Mouse (Mus musculus): ENCODE data around the gene Arhgef7. TPM values are rescaled to one million over a fixed set of nuclear protein-coding genes. Genes with fewer than 3 reads are reported as not detected.
A peak's percentile ranks its signal among the peaks of the same experiment; 100 is the strongest.

The Arhgef7 gene
- polyA plus RNA-seq, 1 experiment from 2014 or later = 12.6 TPM

- Histone ChIP-seq H3K27ac (replicated peaks) (no peak overlapping the region), H3K4me2 (replicated peaks; ENCODE audit: low read depth) (no peak overlapping the region), H3K9me3 (ENCODE audit: control insufficient read depth, low read length) (no peaks in the 10 kb centered on the region), H3K36me3 (ENCODE audit: control insufficient read depth, insufficient read depth, low read length) (no peaks in the 10 kb centered on the region), H3K4me3 (ENCODE audit: low read depth, low read length) (no peak overlapping the region), H3K4me1 (replicated peaks; ENCODE audit: control insufficient read depth, insufficient read depth) (no peaks in the 10 kb centered on the region), H3K27me3 (ENCODE audit: control insufficient read depth, insufficient read depth, low read length) (no peaks in the 10 kb centered on the region), H3K9ac (ENCODE audit: low read length) (no peak overlapping the region)
- ATAC-seq (ENCODE audit: low FRiP score, low TSS enrichment) (no peak), DNase-seq (ENCODE audit: low spot score) (no peak)
- TF ChIP-seq CTCF (IDR thresholded peaks at IDR 0.05; ENCODE audit: low read depth) (no peak), EP300 (optimal IDR thresholded peaks at IDR 0.05) (no peak)
- WGBS = 75% methylated on average over 2 of the region's 2 CpGs
Observed at GRCm38 (mm10) chr8:11740857-11741256, 13.3 kb downstream of the Arhgef7 start.

- H3K9ac ChIP-seq (ENCODE audit: low read length) = no peak overlapping the region
- TF ChIP-seq CTCF (IDR thresholded peaks at IDR 0.05; ENCODE audit: low read depth) = no peak
- TF ChIP-seq EP300 (optimal IDR thresholded peaks at IDR 0.05) = no peak
- H3K4me3 ChIP-seq (ENCODE audit: low read depth, low read length) = no peak overlapping the region
- no peaks in the 10 kb centered on the region for H3K36me3 ChIP-seq (ENCODE audit: control insufficient read depth, insufficient read depth, low read length)
- H3K4me2 ChIP-seq (replicated peaks; ENCODE audit: low read depth) = no peak overlapping the region
- ATAC-seq (ENCODE audit: low FRiP score, low TSS enrichment) = 0 out of 2 replicates have a peak, but pooled peaks have one; percentile 34
- no peak overlapping the region for H3K27ac ChIP-seq (replicated peaks)
- WGBS = 50% methylated on average over 10 of the region's 10 CpGs
- DNase-seq (ENCODE audit: low spot score) = no peak
- H3K4me1 ChIP-seq (replicated peaks; ENCODE audit: control insufficient read depth, insufficient read depth) = no peaks in the 10 kb centered on the region
- H3K27me3 ChIP-seq (ENCODE audit: control insufficient read depth, insufficient read depth, low read length) = no peaks in the 10 kb centered on the region
- no peaks in the 10 kb centered on the region for H3K9me3 ChIP-seq (ENCODE audit: control insufficient read depth, low read length)
Observed at GRCm38 (mm10) chr8:11743580-11743979, 16.1 kb downstream of the Arhgef7 start.

GRCm38 (mm10) chr8:11746850-11747600 is 19.5 kb downstream of the Arhgef7 start:
- H3K27ac ChIP-seq (replicated peaks) = no peak overlapping the region
- no peaks in the 10 kb centered on the region for H3K9me3 ChIP-seq (ENCODE audit: control insufficient read depth, low read length)
- no peaks in the 10 kb centered on the region for H3K36me3 ChIP-seq (ENCODE audit: control insufficient read depth, insufficient read depth, low read length)
- DNase-seq (ENCODE audit: low spot score) (no peak), ATAC-seq (ENCODE audit: low FRiP score, low TSS enrichment) (peak; percentile 38; the same call in 1 of the 2 replicates)
- H3K9ac ChIP-seq (ENCODE audit: low read length) = no peak overlapping the region
- no peak overlapping the region for H3K4me3 ChIP-seq (ENCODE audit: low read depth, low read length)
- no peaks in the 10 kb centered on the region for H3K27me3 ChIP-seq (ENCODE audit: control insufficient read depth, insufficient read depth, low read length)
- H3K4me1 ChIP-seq (replicated peaks; ENCODE audit: control insufficient read depth, insufficient read depth) = no peaks in the 10 kb centered on the region
- H3K4me2 ChIP-seq (replicated peaks; ENCODE audit: low read depth) = no peak overlapping the region
- TF ChIP-seq CTCF (IDR thresholded peaks at IDR 0.05; ENCODE audit: low read depth) (no peak), EP300 (optimal IDR thresholded peaks at IDR 0.05) (no peak)
- 56% methylated on average over 11 of the region's 11 CpGs for WGBS

GRCm38 (mm10) chr8:11749472-11749871 is 22.0 kb downstream of the Arhgef7 start:
- Histone ChIP-seq H3K27ac (replicated peaks) (no peak overlapping the region), H3K9ac (ENCODE audit: low read length) (no peak overlapping the region), H3K4me3 (ENCODE audit: low read depth, low read length) (no peak overlapping the region), H3K9me3 (ENCODE audit: control insufficient read depth, low read length) (no peaks in the 10 kb centered on the region), H3K27me3 (ENCODE audit: control insufficient read depth, insufficient read depth, low read length) (no peaks in the 10 kb centered on the region), H3K4me2 (replicated peaks; ENCODE audit: low read depth) (no peak overlapping the region), H3K36me3 (ENCODE audit: control insufficient read depth, insufficient read depth, low read length) (no peaks in the 10 kb centered on the region), H3K4me1 (replicated peaks; ENCODE audit: control insufficient read depth, insufficient read depth) (no peaks in the 10 kb centered on the region)
- WGBS = 62% methylated on average over 6 of the region's 6 CpGs
- TF ChIP-seq EP300 (optimal IDR thresholded peaks at IDR 0.05) (no peak), CTCF (IDR thresholded peaks at IDR 0.05; ENCODE audit: low read depth) (no peak)
- ATAC-seq (ENCODE audit: low FRiP score, low TSS enrichment) (no peak), DNase-seq (ENCODE audit: low spot score) (no peak)

- Histone ChIP-seq H3K9ac (ENCODE audit: low read length) (no peak overlapping the region), H3K4me2 (replicated peaks; ENCODE audit: low read depth) (no peak overlapping the region), H3K27me3 (ENCODE audit: control insufficient read depth, insufficient read depth, low read length) (no peaks in the 10 kb centered on the region), H3K27ac (replicated peaks) (no peak overlapping the region), H3K9me3 (ENCODE audit: control insufficient read depth, low read length) (no peaks in the 10 kb centered on the region), H3K4me1 (replicated peaks; ENCODE audit: control insufficient read depth, insufficient read depth) (no peaks in the 10 kb centered on the region), H3K4me3 (ENCODE audit: low read depth, low read length) (no peak overlapping the region), H3K36me3 (ENCODE audit: control insufficient read depth, insufficient read depth, low read length) (no peaks in the 10 kb centered on the region)
- 64% methylated on average over 3 of the region's 3 CpGs for WGBS
- DNase-seq (ENCODE audit: low spot score) (no peak), ATAC-seq (ENCODE audit: low FRiP score, low TSS enrichment) (no peak)
- TF ChIP-seq EP300 (optimal IDR thresholded peaks at IDR 0.05) (no peak), CTCF (IDR thresholded peaks at IDR 0.05; ENCODE audit: low read depth) (no peak)
Observed at GRCm38 (mm10) chr8:11752338-11752737, 24.8 kb downstream of the Arhgef7 start.

GRCm38 (mm10) chr8:11753155-11753941 is 25.8 kb downstream of the Arhgef7 start:
- TF ChIP-seq CTCF (IDR thresholded peaks at IDR 0.05; ENCODE audit: low read depth) (no peak), EP300 (optimal IDR thresholded peaks at IDR 0.05) (no peak)

More at GRCm38 (mm10) chr8:11753155-11753941, 25.8 kb downstream of the Arhgef7 start:
- no peak overlapping the region for H3K9ac ChIP-seq (ENCODE audit: low read length)
- DNase-seq (ENCODE audit: low spot score) (no peak), ATAC-seq (ENCODE audit: low FRiP score, low TSS enrichment) (no peak)
- H3K4me3 ChIP-seq (ENCODE audit: low read depth, low read length) = no peak overlapping the region
- H3K4me1 ChIP-seq (replicated peaks; ENCODE audit: control insufficient read depth, insufficient read depth) = no peaks in the 10 kb centered on the region; the same call in 1 of the 2 replicates
- WGBS = 70% methylated on average over 11 of the region's 11 CpGs
- no peaks in the 10 kb centered on the region for H3K36me3 ChIP-seq (ENCODE audit: control insufficient read depth, insufficient read depth, low read length)
- no peak overlapping the region for H3K4me2 ChIP-seq (replicated peaks; ENCODE audit: low read depth)
- H3K27ac ChIP-seq (replicated peaks) = no peak overlapping the region
- no peaks in the 10 kb centered on the region for H3K27me3 ChIP-seq (ENCODE audit: control insufficient read depth, insufficient read depth, low read length)
- H3K9me3 ChIP-seq (ENCODE audit: control insufficient read depth, low read length) = no peaks in the 10 kb centered on the region

Data from stomach, postnatal 0 days (tissue).